Mouse (Mus musculus): ENCODE results near the gene Zfp185.

DNA sequence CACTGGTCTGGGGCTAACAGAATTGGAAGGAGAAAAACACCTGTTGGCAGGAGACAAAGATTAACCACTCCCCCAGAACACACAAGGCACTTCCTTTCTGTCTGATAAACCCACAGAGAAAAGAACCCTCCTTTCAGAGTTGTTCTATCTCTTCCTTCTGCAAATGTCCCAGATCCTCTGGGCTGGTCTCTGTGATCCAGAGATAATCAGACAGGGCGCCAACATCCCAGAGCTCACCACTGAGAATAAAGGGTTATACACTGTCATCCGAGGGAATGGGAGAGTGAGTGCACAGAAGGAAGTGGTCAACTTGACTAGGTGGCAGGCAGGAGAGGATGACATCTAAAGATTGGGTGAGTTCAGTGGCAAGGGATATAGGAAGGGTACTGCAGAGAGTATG, 1.5 kb upstream of the Zfp185 start:
- TF ChIP-seq CTCF (IDR thresholded peaks at IDR 0.05; ENCODE audit: insufficient read depth, low read depth, low read length) (no peak), POLR2A (IDR thresholded peaks at IDR 0.05; ENCODE audit: insufficient read depth, low read depth, low read length) (no peak)
